Mouse (Mus musculus) frontal cortex, postnatal 36 days (tissue): ENCODE data around the gene Phyhd1.

Source experiments
- DNase-seq, 2 experiments: peaks; one replicate each; pipeline ENCODE4 v3.0.0; 2022; ENCODE audit warnings: low spot score in 2 of 2

Phyhd1 gene

DNA sequence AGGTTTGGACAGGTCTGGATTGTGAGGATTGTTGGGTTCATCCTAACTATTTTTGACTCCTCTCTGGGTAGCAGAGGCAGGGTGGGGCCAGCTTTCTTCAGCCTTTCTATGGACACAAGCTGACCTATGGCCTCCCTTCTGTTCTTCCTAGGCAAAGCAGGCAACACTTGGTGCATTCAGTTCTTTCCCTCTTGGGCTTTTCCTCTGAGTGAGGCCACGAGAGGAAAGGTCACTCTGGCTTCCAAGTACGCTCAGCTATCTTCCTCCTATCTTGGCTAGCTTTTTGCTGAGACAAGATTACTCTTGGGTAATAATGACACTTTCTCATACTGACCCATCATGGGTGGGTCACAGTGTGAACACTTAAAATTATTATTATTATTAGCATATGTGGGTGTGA is 17.2 kb downstream of the Phyhd1 start:
- no peak for DNase-seq

DNA sequence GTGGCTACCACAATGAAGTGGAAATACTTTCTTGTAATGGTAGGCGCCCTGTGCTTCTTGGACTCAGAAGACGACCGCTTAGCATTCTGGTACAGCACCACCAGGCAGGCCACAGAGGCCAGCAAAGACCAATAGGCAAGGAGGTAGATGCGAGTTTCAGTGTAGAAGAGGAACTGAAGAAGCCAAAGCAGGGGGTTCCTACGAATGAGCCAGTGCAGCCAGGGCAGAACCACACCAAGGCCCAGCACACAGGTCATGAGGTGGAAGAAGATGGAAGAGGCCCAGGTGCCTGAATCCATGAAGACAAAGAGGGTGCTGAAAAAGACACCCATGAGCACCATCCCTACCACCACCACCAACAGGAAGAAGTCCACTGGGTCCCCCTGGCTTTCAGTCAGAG is 19.0 kb downstream of the Phyhd1 start:
- DNase-seq, result no peak

DNA sequence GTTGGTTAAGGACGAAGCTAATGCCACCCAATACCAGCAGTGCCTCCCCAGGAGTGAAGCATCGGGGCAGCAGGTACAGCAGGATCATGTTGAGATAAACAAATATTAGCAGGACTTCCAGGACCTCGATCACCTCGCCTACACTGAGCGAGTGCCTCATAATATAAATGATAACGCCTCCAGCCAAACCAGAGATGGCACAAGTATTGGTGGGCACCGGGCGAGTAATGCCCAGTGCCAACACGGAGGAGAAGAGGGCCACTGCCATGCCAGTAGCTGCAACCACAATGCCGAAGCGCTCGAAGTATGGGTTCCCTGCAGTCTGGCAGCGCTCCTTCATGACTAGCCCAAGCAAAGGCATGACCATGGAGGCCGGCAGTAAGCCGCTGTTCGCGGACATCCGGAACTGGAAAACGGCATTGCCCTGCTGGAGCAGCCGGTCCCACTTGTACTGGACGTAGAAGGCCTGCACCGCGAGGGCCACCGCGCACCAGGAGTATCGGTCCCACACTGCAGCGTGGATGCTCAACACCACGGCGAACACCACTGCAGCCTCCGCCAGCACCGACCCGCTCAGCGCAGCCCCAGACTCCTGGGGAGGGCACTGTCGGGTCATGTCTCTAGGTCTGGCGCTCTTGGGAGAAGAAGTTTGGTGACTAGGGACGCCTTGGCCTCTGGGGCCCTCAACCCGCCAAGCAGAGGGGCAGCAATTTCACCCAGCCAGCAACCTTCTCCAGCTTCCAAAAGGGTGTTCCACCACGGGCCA is 19.6 kb downstream of the Phyhd1 start:
- peak in 1 of 2 experiments; percentile 23 for DNase-seq

GRCm38 (mm10) chr2:30286192-30287026 is 20.4 kb downstream of the Phyhd1 start, which contains the start of the genes Dolk and Nup188:
Dolk (minus strand) TSS chr2:30286334.
Nup188 (plus strand) TSS chr2:30286397.
- peak; percentile 95 for DNase-seq

DNA sequence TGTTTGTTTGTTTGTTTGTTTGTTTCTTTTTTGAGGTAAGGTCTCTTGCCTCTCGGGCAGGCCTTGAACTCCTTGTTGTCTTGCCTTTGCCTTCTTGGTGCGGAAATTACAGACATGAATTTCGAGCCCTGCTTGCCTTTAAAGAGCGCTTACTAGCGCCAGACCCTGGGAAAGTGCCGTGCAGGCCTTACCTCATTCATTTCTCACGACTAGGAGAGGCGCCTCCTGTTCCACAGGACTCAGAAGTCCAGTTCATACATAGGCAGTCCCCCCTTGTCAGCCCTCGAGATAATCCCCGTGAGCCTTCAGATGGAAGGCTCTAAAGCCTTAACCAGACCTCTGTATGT is 21.0 kb downstream of the Phyhd1 start:
- peak in 1 of 2 experiments; percentile 34 for DNase-seq

DNA sequence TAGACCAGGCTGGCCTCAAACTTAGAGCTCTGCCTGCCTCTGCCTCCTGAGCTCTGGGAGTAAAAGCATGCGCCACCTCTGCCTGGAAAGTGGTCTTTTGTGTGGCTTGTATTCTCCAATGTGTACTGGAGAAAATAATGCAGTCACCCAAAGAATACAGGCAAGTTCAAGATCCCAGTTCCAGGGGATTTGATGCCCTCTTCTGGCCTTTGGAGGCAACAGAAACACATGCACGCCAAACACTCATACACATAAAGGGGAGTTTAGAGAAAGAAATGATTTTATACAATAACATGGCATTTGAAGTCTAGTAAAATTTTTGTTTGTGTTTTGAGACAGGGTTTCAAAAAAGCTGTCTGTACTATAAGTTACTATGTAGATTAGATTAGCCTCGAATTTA is 33.5 kb downstream of the Phyhd1 start:
- DNase-seq, result no peak

GRCm38 (mm10) chr2:30299966-30300365 is 34.0 kb downstream of the Phyhd1 start:
- DNase-seq, result no peak

GRCm38 (mm10) chr2:30306087-30306486 is 40.1 kb downstream of the Phyhd1 start:
- no peak for DNase-seq

DNA sequence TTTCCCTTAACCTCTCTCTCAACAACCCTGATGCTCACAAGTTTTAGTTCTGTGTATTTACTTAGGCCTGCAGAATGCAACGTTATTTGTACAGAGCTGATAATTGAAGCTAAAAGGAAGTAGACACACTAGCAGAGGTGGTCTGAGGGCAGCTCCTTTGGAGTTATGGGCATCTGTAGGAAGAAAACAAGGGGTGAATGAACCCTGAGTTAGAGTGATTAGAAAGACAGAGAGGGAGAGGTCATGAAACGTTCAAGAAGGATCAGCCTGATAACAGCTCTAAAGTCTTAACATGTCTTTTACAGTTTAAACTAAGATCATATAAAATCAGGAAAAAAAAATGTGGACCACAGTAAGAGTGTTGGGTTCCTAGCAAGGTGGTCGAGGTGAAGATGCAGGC is 43.3 kb downstream of the Phyhd1 start:
- DNase-seq, result no peak

DNA sequence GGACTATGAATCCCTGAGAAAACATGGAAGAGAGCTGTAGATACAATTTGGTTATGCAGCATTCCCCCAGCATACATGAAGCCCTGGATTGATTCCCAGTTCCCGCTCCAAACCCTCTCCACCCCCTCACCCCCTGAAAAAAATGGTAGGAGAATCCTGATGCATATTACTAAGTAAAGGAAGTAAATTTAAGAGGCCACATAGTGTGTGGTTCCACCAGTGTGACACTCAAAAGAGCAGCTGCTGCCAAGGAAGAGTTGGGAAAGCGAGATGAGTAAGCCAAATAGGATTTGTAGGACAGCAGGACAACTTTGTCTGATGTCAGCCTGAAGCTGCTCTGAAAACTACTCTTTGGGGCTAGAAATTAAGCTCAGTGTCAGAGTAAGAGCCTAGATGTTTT is 45.5 kb downstream of the Phyhd1 start:
- DNase-seq, result peak in 1 of 2 experiments; percentile 16

GRCm38 (mm10) chr2:30316136-30316535 is 50.1 kb downstream of the Phyhd1 start:
- no peak for DNase-seq

GRCm38 (mm10) chr2:30316955-30317354 is 51.0 kb downstream of the Phyhd1 start:
- no peak for DNase-seq

DNA sequence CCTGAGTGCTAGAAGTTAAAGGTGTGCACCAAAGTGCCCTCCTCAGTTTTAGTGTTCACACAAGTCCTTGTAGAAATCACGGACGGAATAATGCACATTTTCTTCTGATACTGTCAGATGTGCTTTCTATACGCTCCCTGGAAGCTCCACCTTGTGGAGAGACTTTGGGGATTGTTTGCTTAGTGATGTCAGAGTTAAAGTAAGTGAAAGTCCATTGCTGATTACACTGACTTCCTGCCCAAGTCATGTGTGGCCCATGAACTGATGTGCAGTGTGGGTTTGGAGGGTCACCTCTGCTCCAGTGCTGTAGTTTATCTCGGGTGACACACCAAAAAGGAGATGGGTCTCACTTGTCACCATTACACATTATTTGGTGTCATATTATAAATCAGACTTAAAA is 53.3 kb downstream of the Phyhd1 start:
- no peak for DNase-seq

- DNase-seq, result no peak
Measured at GRCm38 (mm10) chr2:30323111-30323510, 57.1 kb downstream of the Phyhd1 start.

DNA sequence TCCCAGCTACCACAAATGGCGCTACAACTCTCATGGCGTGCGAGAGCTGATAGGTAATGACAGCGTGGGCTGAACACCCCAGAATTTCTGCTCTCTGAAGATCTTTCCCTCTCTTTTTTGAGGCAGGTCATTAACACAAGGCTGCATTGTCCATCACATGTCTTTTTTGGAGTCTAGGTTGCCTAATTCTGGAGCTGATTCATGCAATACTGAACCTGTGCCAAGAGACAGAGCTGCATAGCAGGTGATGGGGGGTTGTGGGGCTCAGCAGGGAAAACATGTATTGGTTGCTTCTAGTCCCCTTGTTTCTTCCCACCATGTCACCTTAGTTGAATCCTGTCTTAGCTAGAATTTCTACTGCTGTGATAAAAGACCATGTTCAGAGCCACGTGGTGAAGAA is 59.3 kb downstream of the Phyhd1 start:
- no peak for DNase-seq

GRCm38 (mm10) chr2:30327276-30327675 is 61.3 kb downstream of the Phyhd1 start:
- no peak for DNase-seq

DNA sequence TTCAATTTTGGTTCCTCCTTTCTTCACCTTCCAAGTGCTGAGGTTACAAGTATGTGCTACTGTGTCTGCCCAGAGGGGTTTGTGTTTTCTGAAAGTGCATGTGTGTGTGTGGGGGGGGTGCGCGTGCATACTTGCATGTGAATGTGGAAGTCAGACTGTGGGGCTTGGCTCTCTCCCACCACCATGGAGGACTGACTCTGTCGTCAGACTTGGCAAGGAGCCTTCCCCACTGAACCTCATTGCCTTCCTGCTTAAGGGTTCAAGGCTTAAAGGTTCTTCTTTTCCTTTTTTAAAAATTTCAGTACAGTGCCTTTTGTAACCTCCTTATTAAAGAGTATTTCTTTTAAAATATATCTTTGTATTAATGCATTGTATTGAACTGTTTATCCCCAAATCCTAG is 62.8 kb downstream of the Phyhd1 start:
- DNase-seq, result no peak
